Mouse (Mus musculus): Measurements from ENCODE around the gene Lrrc75a. TPM values are rescaled to one million over a fixed set of nuclear protein-coding genes. Genes with fewer than 3 reads are reported as not detected.

Gene Lrrc75a
- polyA plus RNA-seq (2014; fragmentation: Illumina TruSeq; extraction: RNeasy Lipid Tissue Mini Kit (QIAGEN cat#74804); ENCODE audit: insufficient read depth, low read depth, low replicate concordance), result 9.8 TPM

GRCm38 (mm10) chr11:62647661-62648590 lies at the start of gene Lrrc75a:
Gene Lrrc75a (minus strand): TSS chr11:62648523.

GRCm38 (mm10) chr11:62648591-62649391 lies 468 bp upstream of the Lrrc75a start, which contains the start of gene Mmgt2:
Gene Mmgt2 (plus strand): TSS chr11:62648664.

GRCm38 (mm10) chr11:62573959-62574702 lies 74.2 kb downstream of the Lrrc75a start, which contains the start of gene Trpv2:
Gene Trpv2 (plus strand): TSS chr11:62574486.

Other genes with a start within 250 kb of the Lrrc75a start
- gene Pigl, start 190.1 kb downstream of the Lrrc75a start, polyA plus RNA-seq (2014; fragmentation: Illumina TruSeq; extraction: RNeasy Lipid Tissue Mini Kit (QIAGEN cat#74804); ENCODE audit: insufficient read depth, low read depth, low replicate concordance), result 3.2 TPM
- 26.9 TPM for gene Ncor1, start 190.0 kb downstream of the Lrrc75a start, polyA plus RNA-seq (2014; fragmentation: Illumina TruSeq; extraction: RNeasy Lipid Tissue Mini Kit (QIAGEN cat#74804); ENCODE audit: insufficient read depth, low read depth, low replicate concordance)
- 19.1 TPM for gene Cenpv, start 109.3 kb downstream of the Lrrc75a start, polyA plus RNA-seq (2014; fragmentation: Illumina TruSeq; extraction: RNeasy Lipid Tissue Mini Kit (QIAGEN cat#74804); ENCODE audit: insufficient read depth, low read depth, low replicate concordance)
- 1,444 TPM for gene Ubb, start 97.4 kb downstream of the Lrrc75a start, polyA plus RNA-seq (2014; fragmentation: Illumina TruSeq; extraction: RNeasy Lipid Tissue Mini Kit (QIAGEN cat#74804); ENCODE audit: insufficient read depth, low read depth, low replicate concordance)
- 11.0 TPM for gene Trpv2, start 74.0 kb downstream of the Lrrc75a start, polyA plus RNA-seq (2014; fragmentation: Illumina TruSeq; extraction: RNeasy Lipid Tissue Mini Kit (QIAGEN cat#74804); ENCODE audit: insufficient read depth, low read depth, low replicate concordance)
- gene Mmgt2, start 141 bp upstream of the Lrrc75a start, polyA plus RNA-seq (2014; fragmentation: Illumina TruSeq; extraction: RNeasy Lipid Tissue Mini Kit (QIAGEN cat#74804); ENCODE audit: insufficient read depth, low read depth, low replicate concordance), result 14.8 TPM
- gene Zfp287, start 83.4 kb upstream of the Lrrc75a start, polyA plus RNA-seq (2014; fragmentation: Illumina TruSeq; extraction: RNeasy Lipid Tissue Mini Kit (QIAGEN cat#74804); ENCODE audit: insufficient read depth, low read depth, low replicate concordance), result 2.5 TPM
- not detected for gene Gm10428, start 104.6 kb upstream of the Lrrc75a start, polyA plus RNA-seq (2014; fragmentation: Illumina TruSeq; extraction: RNeasy Lipid Tissue Mini Kit (QIAGEN cat#74804); ENCODE audit: insufficient read depth, low read depth, low replicate concordance)
- 1.1 TPM for gene Zfp286, start 140.9 kb upstream of the Lrrc75a start, polyA plus RNA-seq (2014; fragmentation: Illumina TruSeq; extraction: RNeasy Lipid Tissue Mini Kit (QIAGEN cat#74804); ENCODE audit: insufficient read depth, low read depth, low replicate concordance)
- 25.8 TPM for gene Trim16, start 171.7 kb upstream of the Lrrc75a start, polyA plus RNA-seq (2014; fragmentation: Illumina TruSeq; extraction: RNeasy Lipid Tissue Mini Kit (QIAGEN cat#74804); ENCODE audit: insufficient read depth, low read depth, low replicate concordance)
- gene Fbxw10, start 198.5 kb upstream of the Lrrc75a start, polyA plus RNA-seq (2014; fragmentation: Illumina TruSeq; extraction: RNeasy Lipid Tissue Mini Kit (QIAGEN cat#74804); ENCODE audit: insufficient read depth, low read depth, low replicate concordance), result 0.24 TPM
- gene Tvp23b, start 230.9 kb upstream of the Lrrc75a start, polyA plus RNA-seq (2014; fragmentation: Illumina TruSeq; extraction: RNeasy Lipid Tissue Mini Kit (QIAGEN cat#74804); ENCODE audit: insufficient read depth, low read depth, low replicate concordance), result 45.2 TPM